Mouse (Mus musculus) embryonic facial prominence, embryonic 10.5 days (tissue): ENCODE measurements at regions not wholly inside any gene's neighbourhood (a gene's known extent, or its start where the extent isn't known, plus 50 kb on each side); places are given as distances from the start of the nearest gene placed in this dataset.

Experiments
- DNase-seq: peaks from one replicate; pipeline ENCODE4 v3.0.0-alpha.2; 2017; ENCODE audit warnings: low spot score
- H3K27ac ChIP-seq: fragments of 300-500 bp; sonication (generic); replicated peaks from 2 replicates; pipeline ENCODE4 v1.5.1; 2016; ENCODE audit warnings: mild to moderate bottlenecking
- H3K27me3 ChIP-seq: fragments of 300-500 bp; sonication (generic); replicated peaks from 2 replicates; pipeline ENCODE4 v1.6.1; 2016; ENCODE audit warnings: low read depth, mild to moderate bottlenecking; ENCODE audit not compliant: poor library complexity, severe bottlenecking
- H3K36me3 ChIP-seq: fragments of 300-500 bp; sonication (generic); replicated peaks from 2 replicates; pipeline ENCODE4 v1.6.1; 2016; ENCODE audit warnings: mild to moderate bottlenecking, moderate library complexity
- H3K4me1 ChIP-seq: fragments of 300-500 bp; sonication (generic); 2 replicates; pipeline ENCODE4 v1.6.1; 2016
- H3K4me3 ChIP-seq: fragments of 300-500 bp; sonication (generic); 2 replicates; pipeline ENCODE4 v1.5.1; 2016; ENCODE audit warnings: mild to moderate bottlenecking, moderate library complexity
- H3K9me3 ChIP-seq: fragments of 300-500 bp; sonication (generic); 2 replicates; pipeline ENCODE4 v1.6.1; 2016; ENCODE audit warnings: mild to moderate bottlenecking
- WGBS: fragments of 180-500 bp; shearing (Covaris S2); methylation state at CpG from one replicate; pipeline ENCODE4 v1.1.7; 2016; 5-methylcytosine and 5-hydroxymethylcytosine counted together

GRCm38 (mm10) chr16:85985841-85986240 lies 84.2 kb upstream of the Adamts5 start:
- Histone ChIP-seq H3K27ac (no peak overlapping the region), H3K4me1 (0 out of 2 replicates have a peak, but pooled peaks cover 3% of the 10 kb centered on the region), H3K4me3 (no peak overlapping the region), H3K9me3 (no peaks in the 10 kb centered on the region), H3K27me3 (no peaks in the 10 kb centered on the region), H3K36me3 (no peaks in the 10 kb centered on the region)
- 80% methylated on average over 2 of the region's 2 CpGs for WGBS
- no peak for DNase-seq

DNA sequence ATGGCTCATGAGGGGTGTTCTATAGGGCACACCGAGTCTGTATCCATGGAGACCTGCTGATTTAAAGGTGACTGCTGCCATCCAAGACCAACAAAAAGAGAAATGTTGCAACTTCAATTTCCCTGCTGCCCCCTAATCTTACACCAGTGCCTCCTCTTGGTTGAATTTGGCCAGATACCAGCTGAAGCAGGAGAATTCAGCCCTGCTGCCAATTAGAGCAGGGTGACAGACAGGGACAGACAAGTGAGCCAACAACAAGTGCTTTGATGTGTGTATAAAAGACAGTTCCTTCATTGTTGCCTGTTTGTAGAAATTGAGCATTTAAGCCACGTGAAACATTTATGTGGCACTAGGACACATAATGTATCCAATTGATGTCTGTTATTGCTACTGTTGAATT lies 75.5 kb upstream of the Adamts5 start:
- H3K9me3 ChIP-seq: no peaks in the 10 kb centered on the region
- no peaks in the 10 kb centered on the region for H3K4me1 ChIP-seq
- H3K4me3 ChIP-seq: no peak overlapping the region
- WGBS: 80% methylated on average over 2 of the region's 2 CpGs
- no peaks in the 10 kb centered on the region for H3K27me3 ChIP-seq
- no peaks in the 10 kb centered on the region for H3K36me3 ChIP-seq
- DNase-seq: no peak
- H3K27ac ChIP-seq: no peak overlapping the region

- no peak overlapping the region for H3K27ac ChIP-seq
- H3K9me3 ChIP-seq: no peaks in the 10 kb centered on the region
Observed at GRCm38 (mm10) chr16:85966892-85967444, 65.3 kb upstream of the Adamts5 start.

GRCm38 (mm10) chr16:85966251-85966650 lies 64.6 kb upstream of the Adamts5 start:
- H3K9me3 ChIP-seq: no peaks in the 10 kb centered on the region
- no peaks in the 10 kb centered on the region for H3K27me3 ChIP-seq
- H3K27ac ChIP-seq: no peak overlapping the region
- H3K4me1 ChIP-seq: peaks cover 23% of the 10 kb centered on the region
- WGBS: 69% methylated on average over 4 of the region's 4 CpGs
- DNase-seq: no peak
- H3K4me3 ChIP-seq: no peak overlapping the region
- no peaks in the 10 kb centered on the region for H3K36me3 ChIP-seq

More at GRCm38 (mm10) chr16:85966892-85967444, 65.3 kb upstream of the Adamts5 start:
- Histone ChIP-seq H3K36me3 (no peaks in the 10 kb centered on the region), H3K4me3 (no peak overlapping the region), H3K27me3 (no peaks in the 10 kb centered on the region), H3K4me1 (peaks cover 23% of the 10 kb centered on the region)
- 36% methylated on average over 4 of the region's 4 CpGs for WGBS
- DNase-seq: peak; percentile 12

GRCm38 (mm10) chr16:85964352-85965210 lies 63.0 kb upstream of the Adamts5 start:
- peak overlapping the region; percentile 71 for H3K27ac ChIP-seq
- H3K36me3 ChIP-seq: no peaks in the 10 kb centered on the region
- H3K4me3 ChIP-seq: no peak overlapping the region
- H3K27me3 ChIP-seq: no peaks in the 10 kb centered on the region
- DNase-seq: no peak
- WGBS: 76% methylated on average over 2 of the region's 2 CpGs
- no peaks in the 10 kb centered on the region for H3K9me3 ChIP-seq
- peaks cover 23% of the 10 kb centered on the region for H3K4me1 ChIP-seq

DNA sequence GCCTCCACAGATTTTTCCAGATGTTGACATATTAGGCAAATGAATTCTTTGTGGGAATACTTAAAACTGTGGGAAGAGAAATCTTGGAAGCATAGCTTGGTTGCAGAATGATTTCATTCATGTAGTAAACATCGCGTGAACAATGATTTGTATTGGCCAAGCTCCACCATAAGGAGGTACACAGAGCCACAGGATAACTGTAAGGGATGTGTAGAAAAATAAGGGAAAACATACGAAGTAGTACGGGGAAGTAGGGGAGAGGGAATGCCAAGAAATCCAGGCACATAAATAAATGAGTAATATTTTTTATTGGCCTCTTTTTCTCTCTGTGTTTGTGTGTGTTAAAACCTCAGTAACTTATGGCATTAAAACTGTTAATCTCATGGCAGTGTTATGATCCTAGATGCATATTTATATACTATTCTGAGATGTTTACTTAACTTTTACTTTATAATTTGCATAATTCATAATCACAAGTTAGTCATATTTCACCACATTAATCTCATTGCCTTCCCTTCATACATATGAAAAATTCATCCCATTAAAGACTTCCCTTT lies 54.5 kb upstream of the Adamts5 start:
- WGBS: 92% methylated on average over 4 of the region's 4 CpGs
- H3K4me3 ChIP-seq: no peak overlapping the region
- H3K36me3 ChIP-seq: no peaks in the 10 kb centered on the region
- H3K4me1 ChIP-seq: peaks cover 8% of the 10 kb centered on the region; the same call in 1 of the 2 replicates
- H3K9me3 ChIP-seq: no peaks in the 10 kb centered on the region
- H3K27me3 ChIP-seq: no peaks in the 10 kb centered on the region
- no peak for DNase-seq
- no peak overlapping the region for H3K27ac ChIP-seq

- Histone ChIP-seq H3K27me3 (no peaks in the 10 kb centered on the region), H3K4me1 (0 out of 2 replicates have a peak, but pooled peaks cover 3% of the 10 kb centered on the region), H3K36me3 (no peaks in the 10 kb centered on the region), H3K27ac (no peak overlapping the region), H3K9me3 (no peaks in the 10 kb centered on the region), H3K4me3 (no peak overlapping the region)
- 87% methylated on average over 4 of the region's 4 CpGs for WGBS
- no peak for DNase-seq
Observed at GRCm38 (mm10) chr16:85951628-85952027, 50.0 kb upstream of the Adamts5 start.
